Mouse (Mus musculus) midbrain, postnatal 0 days (tissue): ENCODE data around the gene Hils1. TPM values are rescaled to one million over a fixed set of nuclear protein-coding genes. Genes with fewer than 3 reads are reported as not detected.

ENCODE experiments used
- ATAC-seq: fragments of 200-750 bp; cut with Nextera tagmentation; 2 replicates; pipeline ENCODE4 v1.8.0; 2017; ENCODE audit warnings: moderate number of reproducible peaks, mild to moderate bottlenecking, moderate TSS enrichment, moderate library complexity; ENCODE audit not compliant: low FRiP score
- DNase-seq: peaks from one replicate; pipeline ENCODE4 v3.0.0-alpha.2; 2015; ENCODE audit warnings: low spot score
- H3K27ac ChIP-seq: fragments of 300-500 bp; sonication (generic); 2 replicates; pipeline ENCODE4 v1.5.1; 2014; ENCODE audit warnings: low read depth, mild to moderate bottlenecking, low read length, mixed read lengths
- H3K27me3 ChIP-seq: fragments of 300-500 bp; sonication (generic); 2 replicates; pipeline ENCODE4 v1.6.1; 2014; ENCODE audit warnings: low read length, control low read depth, mixed read lengths; ENCODE audit not compliant: insufficient read depth
- H3K36me3 ChIP-seq: fragments of 300-500 bp; sonication (generic); 2 replicates; pipeline ENCODE4 v1.6.1; 2014; ENCODE audit warnings: low read length, control low read depth, mixed read lengths; ENCODE audit not compliant: insufficient read depth
- H3K4me1 ChIP-seq: fragments of 300-500 bp; sonication (generic); 2 replicates; pipeline ENCODE4 v1.6.1; 2014; ENCODE audit warnings: mild to moderate bottlenecking, control low read depth, antibody characterized with exemption, low read length, mixed read lengths; ENCODE audit not compliant: insufficient read depth
- H3K4me2 ChIP-seq: fragments of 300-500 bp; sonication (generic); 2 replicates; pipeline ENCODE4 v1.6.1; 2014; ENCODE audit warnings: low read depth, mild to moderate bottlenecking, low read length, mixed read lengths; ENCODE audit not compliant: poor library complexity, severe bottlenecking
- H3K4me3 ChIP-seq: fragments of 300-500 bp; sonication (generic); 2 replicates; pipeline ENCODE4 v1.5.1; 2014; ENCODE audit warnings: low read depth, mild to moderate bottlenecking, low read length, moderate library complexity
- H3K9ac ChIP-seq: fragments of 300-500 bp; sonication (generic); replicated peaks from 2 replicates; pipeline ENCODE4 v1.6.1; 2014; ENCODE audit warnings: mild to moderate bottlenecking, low read length, moderate library complexity, mixed read lengths; ENCODE audit not compliant: poor library complexity, severe bottlenecking
- H3K9me3 ChIP-seq: fragments of 300-500 bp; sonication (generic); 2 replicates; pipeline ENCODE4 v1.6.1; 2016; ENCODE audit warnings: low read length, control low read depth
- CTCF ChIP-seq: IDR thresholded peaks from 2 replicates; pipeline ENCODE4 v1.5.1; 2016; ENCODE audit warnings: antibody characterized with exemption, mild to moderate bottlenecking
- WGBS: fragments of 180-500 bp; shearing (Covaris S2); extraction: QIAGEN DNeasy Blood & Tissue Kit; methylation state at CpG from one replicate; pipeline ENCODE4 v1.1.7; 2014; 5-methylcytosine and 5-hydroxymethylcytosine counted together
- polyA plus RNA-seq: library from polyadenylated mRNA; unstranded; fragments of >200 nt; fragmentation: Nextera tagmentation; extraction: Ambion mirVana; gene quantifications from 2 replicates; pipeline ENCODE4 v1.2.1, GENCODE M21; 2015
- total RNA-seq: library from RNA; depleted of rRNA; stranded (reverse); fragments of >200 nt; gene quantifications from 2 replicates; pipeline ENCODE4 v1.2.3, GENCODE M21; 2014

The Hils1 gene
- total and polyA plus RNA-seq, 2 experiments from 2014 or later, result not detected

GRCm38 (mm10) chr11:94994947-94995772 lies 27.8 kb downstream of the Hils1 start:
- H3K4me3 ChIP-seq, result peak overlapping the region; percentile 94
- no peaks in the 10 kb centered on the region for H3K9me3 ChIP-seq
- WGBS, result 78% methylated on average over 11 of the region's 11 CpGs
- ATAC-seq, result no peak
- no peak for DNase-seq
- H3K4me2 ChIP-seq, result peak overlapping the region; percentile 98
- no peak for TF ChIP-seq CTCF
- H3K27me3 ChIP-seq, result no peaks in the 10 kb centered on the region
- peaks cover 33% of the 10 kb centered on the region for H3K36me3 ChIP-seq
- peak overlapping the region; percentile 91; the same call in 1 of the 2 replicates for H3K9ac ChIP-seq
- H3K27ac ChIP-seq, result no peak overlapping the region
- H3K4me1 ChIP-seq, result peaks cover 30% of the 10 kb centered on the region

DNA sequence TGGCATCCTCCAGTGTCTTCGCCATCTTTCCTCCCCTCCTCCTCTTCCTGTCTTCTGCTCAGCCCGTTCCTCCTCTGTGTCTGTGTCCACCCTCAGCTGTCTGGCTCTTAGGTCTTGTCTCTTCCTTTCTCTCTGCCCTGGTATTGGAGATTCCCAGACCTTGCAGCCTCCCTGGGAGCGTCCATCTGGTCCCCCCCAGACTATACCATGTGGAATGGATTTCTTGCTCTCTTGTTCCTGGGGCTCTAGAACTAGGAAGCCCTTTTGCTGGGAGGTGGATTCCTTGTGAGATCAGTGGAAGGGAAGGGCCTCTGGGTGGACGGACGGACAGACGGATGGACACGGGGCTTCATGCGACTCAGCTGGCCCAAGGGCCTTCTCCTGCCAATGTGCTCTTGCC lies 28.7 kb downstream of the Hils1 start:
- DNase-seq (no peak), ATAC-seq (no peak)
- no peak for TF ChIP-seq CTCF
- no peak overlapping the region for H3K4me2 ChIP-seq
- H3K4me3 ChIP-seq, result no peak overlapping the region; the same call in 1 of the 2 replicates
- H3K4me1 ChIP-seq, result peaks cover 25% of the 10 kb centered on the region
- H3K9me3 ChIP-seq, result no peaks in the 10 kb centered on the region
- no peaks in the 10 kb centered on the region for H3K27me3 ChIP-seq
- H3K27ac ChIP-seq, result no peak overlapping the region
- peaks cover 33% of the 10 kb centered on the region for H3K36me3 ChIP-seq
- 86% methylated on average over 8 of the region's 8 CpGs for WGBS
- H3K9ac ChIP-seq, result 0 out of 2 replicates have a peak overlapping the region, but pooled peaks have one; percentile 5

GRCm38 (mm10) chr11:94996984-94997383 lies 29.6 kb downstream of the Hils1 start:
- no peak for ATAC-seq
- DNase-seq, result no peak
- H3K27me3 ChIP-seq, result no peaks in the 10 kb centered on the region
- no peak overlapping the region for H3K9ac ChIP-seq
- TF ChIP-seq CTCF, result no peak
- 91% methylated on average over 6 of the region's 6 CpGs for WGBS
- peaks cover 40% of the 10 kb centered on the region for H3K36me3 ChIP-seq
- no peaks in the 10 kb centered on the region for H3K9me3 ChIP-seq
- peaks cover 25% of the 10 kb centered on the region for H3K4me1 ChIP-seq
- H3K4me3 ChIP-seq, result no peak overlapping the region
- no peak overlapping the region for H3K27ac ChIP-seq
- no peak overlapping the region for H3K4me2 ChIP-seq

DNA sequence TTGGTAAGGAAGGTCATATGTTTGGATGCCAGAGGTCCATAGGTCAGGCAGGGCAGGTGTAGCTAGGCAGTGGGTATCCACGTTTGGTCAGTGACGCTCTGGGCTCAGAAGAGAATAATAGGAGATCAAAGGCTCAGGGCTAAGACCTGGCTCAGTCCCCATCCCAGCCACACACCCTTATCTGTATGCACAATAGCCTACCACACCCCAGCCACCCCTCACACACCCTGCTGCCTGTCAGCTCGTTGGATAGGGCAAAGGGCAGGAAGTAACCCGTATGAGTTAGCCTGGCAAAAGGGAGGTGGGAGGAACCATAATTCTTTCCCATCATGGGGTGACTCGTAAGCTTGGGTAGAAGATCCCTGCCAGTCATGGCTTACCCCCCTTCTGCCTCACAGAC lies 30.2 kb downstream of the Hils1 start:
- Histone ChIP-seq H3K36me3 (peaks cover 46% of the 10 kb centered on the region), H3K4me2 (no peak overlapping the region), H3K27ac (no peak overlapping the region), H3K9me3 (no peaks in the 10 kb centered on the region), H3K4me3 (no peak overlapping the region), H3K27me3 (no peaks in the 10 kb centered on the region), H3K9ac (no peak overlapping the region), H3K4me1 (peaks cover 25% of the 10 kb centered on the region)
- WGBS, result 65% methylated on average over 5 of the region's 5 CpGs
- no peak for DNase-seq
- no peak for TF ChIP-seq CTCF
- ATAC-seq, result no peak

DNA sequence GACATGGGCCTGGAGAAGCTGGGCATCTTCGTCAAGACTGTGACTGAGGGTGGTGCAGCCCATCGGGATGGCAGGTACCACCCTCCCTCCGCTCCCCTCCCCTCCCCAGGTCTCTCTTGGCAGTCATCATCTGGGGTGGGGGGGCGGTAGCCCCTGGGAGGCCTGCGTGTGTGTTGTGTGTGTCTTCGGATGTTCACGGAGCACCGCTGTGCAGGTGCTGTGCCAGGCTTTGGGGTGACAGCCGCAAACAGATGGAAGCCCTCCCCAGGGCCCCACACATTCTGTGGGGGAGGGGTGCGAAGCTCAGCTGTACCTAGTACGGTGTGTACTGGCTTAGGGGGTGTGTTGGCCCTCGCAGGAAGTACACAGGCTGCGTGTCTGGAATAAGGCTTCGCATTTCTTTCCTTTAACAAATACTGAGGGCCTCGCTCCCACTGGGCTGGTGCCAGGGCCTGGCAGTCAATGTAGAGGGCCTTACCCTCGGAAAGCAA lies 30.7 kb downstream of the Hils1 start:
- Histone ChIP-seq H3K4me1 (peaks cover 25% of the 10 kb centered on the region), H3K9me3 (no peaks in the 10 kb centered on the region), H3K27ac (no peak overlapping the region), H3K4me2 (no peak overlapping the region), H3K36me3 (peaks cover 49% of the 10 kb centered on the region), H3K4me3 (no peak overlapping the region), H3K9ac (0 out of 2 replicates have a peak overlapping the region, but pooled peaks have one; percentile 29), H3K27me3 (no peaks in the 10 kb centered on the region)
- TF ChIP-seq CTCF, result no peak
- DNase-seq, result peak; percentile 55
- WGBS, result 74% methylated on average over 16 of the region's 16 CpGs
- no peak for ATAC-seq

GRCm38 (mm10) chr11:95000128-95000527 lies 32.7 kb downstream of the Hils1 start:
- Histone ChIP-seq H3K27me3 (no peaks in the 10 kb centered on the region), H3K27ac (no peak overlapping the region; the same call in 1 of the 2 replicates), H3K4me2 (no peak overlapping the region), H3K4me3 (no peak overlapping the region), H3K9ac (no peak overlapping the region), H3K36me3 (peaks cover 59% of the 10 kb centered on the region), H3K4me1 (peaks cover 8% of the 10 kb centered on the region), H3K9me3 (no peaks in the 10 kb centered on the region)
- DNase-seq (no peak), ATAC-seq (no peak)
- WGBS, result 81% methylated on average over 8 of the region's 8 CpGs
- TF ChIP-seq CTCF, result no peak
